Mouse (Mus musculus) CD4-positive naive resting alpha-beta T cell, adult 76 days (primary cell): ENCODE results near the gene Fbh1. TPM values are rescaled to one million over a fixed set of nuclear protein-coding genes. Genes with fewer than 3 reads are reported as not detected.

ENCODE experiments used
- total RNA-seq: library from RNA; stranded (reverse); gene quantifications from one replicate; pipeline ENCODE4 v1.2.4, GENCODE M21; 2023

Fbh1 gene
- total RNA-seq = 37.0 TPM

DNA sequence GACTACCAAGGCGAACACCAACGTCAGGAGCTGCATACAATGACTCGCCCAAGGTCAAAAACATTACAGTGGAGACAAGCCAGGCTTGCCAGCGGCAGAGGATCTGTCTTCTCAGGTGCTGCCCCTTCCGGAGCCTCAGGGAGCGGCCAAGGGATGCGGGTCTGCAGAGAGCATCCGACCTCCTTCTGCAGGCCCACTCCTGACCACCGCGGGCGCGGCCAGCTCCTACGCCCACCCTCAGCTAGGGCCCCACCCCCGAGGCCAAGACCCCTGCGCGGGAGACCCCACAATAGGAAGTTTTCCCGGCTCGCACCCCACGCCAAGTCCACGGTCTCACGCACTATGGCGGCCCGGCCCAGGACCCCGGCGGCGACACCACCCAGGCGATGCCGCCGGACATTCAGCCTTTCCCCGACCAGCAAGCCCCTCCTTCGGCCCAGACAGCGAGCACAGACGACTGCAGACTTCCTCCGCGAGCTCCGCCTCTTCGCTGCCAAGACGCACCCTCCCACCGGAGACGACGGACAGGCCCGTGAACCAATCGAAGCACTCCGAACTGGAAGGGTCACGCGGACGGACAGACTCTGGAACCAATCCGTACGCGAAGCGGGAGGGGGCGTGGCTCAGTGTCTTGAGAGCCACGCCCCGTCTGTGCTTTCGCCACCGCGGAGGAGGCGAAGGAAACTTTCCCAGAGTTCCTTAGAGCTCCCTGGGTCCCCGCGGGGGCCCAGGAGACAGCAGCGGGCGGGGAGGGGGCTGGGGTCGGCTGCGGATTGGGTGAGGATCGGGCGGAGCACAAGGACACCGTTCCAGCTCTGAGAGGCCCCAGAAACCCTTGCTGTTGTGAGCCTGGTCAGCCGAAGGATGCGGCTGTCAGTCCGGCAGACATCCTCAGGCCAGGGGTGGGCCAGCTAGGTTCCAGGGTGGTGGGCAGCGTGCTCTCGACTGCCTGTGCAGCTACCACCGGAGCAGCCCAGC lies at the start of gene Fbh1, which contains the start of gene Ankrd16:
Fbh1 (minus strand) TSS at position 492 of the 978 bp plus-strand sequence.
Ankrd16 (plus strand) TSS at position 786 of the 978 bp plus-strand sequence.

DNA sequence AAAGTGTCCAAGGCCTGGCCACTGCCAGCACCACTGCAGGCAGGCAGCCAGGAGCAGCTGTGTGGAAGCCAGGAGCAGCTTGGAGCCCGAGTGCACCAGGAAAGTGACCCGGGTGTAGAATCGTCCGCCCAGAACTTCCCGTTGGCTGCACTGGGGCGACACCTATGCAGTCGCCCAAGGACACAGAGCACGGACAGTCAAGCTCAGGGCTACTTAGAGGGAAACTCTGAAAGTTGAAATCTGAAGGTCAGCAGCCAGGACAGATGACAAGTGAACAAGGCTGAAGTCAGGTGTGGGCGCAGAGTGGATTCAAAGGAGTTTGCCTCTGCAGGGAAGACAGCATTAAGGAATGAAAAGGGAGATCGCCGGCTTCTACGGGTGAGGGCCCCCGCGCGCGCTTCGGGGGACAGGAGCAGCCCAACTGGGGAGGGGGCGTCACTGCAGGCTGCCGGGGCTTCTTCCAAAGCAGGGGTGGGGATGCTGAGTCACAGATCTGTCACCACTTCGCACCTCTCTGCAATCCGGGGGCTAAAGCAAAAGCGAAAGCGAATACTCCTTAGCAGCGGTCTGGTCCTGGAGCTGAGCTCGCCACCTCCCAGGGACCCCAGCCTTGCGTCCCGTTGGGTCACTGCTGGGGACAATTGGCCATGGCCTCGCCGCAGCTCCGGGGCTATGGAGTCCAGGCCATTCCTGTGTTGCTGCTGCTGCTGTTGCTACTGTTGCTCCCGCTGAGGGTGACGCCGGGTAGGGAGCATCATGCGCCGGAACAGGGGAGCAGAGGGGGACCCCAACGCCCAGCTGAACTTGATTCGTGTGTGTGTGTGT lies 72.0 kb downstream of the Fbh1 start, which contains the start of gene Il15ra:
Il15ra (plus strand) TSS at position 90 of the 825 bp plus-strand sequence.

Other genes starting within 250 kb of the Fbh1 start
- 39.5 TPM for gene Pfkfb3, start 223.5 kb downstream of the Fbh1 start, total RNA-seq
- gene Rbm17, start 173.4 kb downstream of the Fbh1 start, total RNA-seq = 167 TPM
- gene Gm17490, start 151.3 kb downstream of the Fbh1 start, total RNA-seq = not detected
- gene Il2ra, start 134.8 kb downstream of the Fbh1 start, total RNA-seq = 7.0 TPM
- 7.0 TPM for gene Il15ra, start 72.3 kb downstream of the Fbh1 start, total RNA-seq
- 70.5 TPM for gene Ankrd16, start 294 bp upstream of the Fbh1 start, total RNA-seq